Mouse (Mus musculus) hindbrain, embryonic 13.5 days (tissue): ENCODE results near the gene Pak6. TPM values are rescaled to one million over a fixed set of nuclear protein-coding genes. Genes with fewer than 3 reads are reported as not detected.

ENCODE experiments used
- ATAC-seq: fragments of 200-750 bp; cut with Nextera tagmentation; 2 replicates; pipeline ENCODE4 v1.8.0; 2017; ENCODE audit warnings: moderate TSS enrichment; ENCODE audit not compliant: low FRiP score
- H3K27ac ChIP-seq: fragments of 300-500 bp; sonication (generic); 2 replicates; pipeline ENCODE4 v1.5.1; 2015; ENCODE audit warnings: inconsistent platforms, mild to moderate bottlenecking, moderate library complexity
- H3K27me3 ChIP-seq: fragments of 300-500 bp; sonication (generic); 2 replicates; pipeline ENCODE4 v1.6.1; 2015; ENCODE audit warnings: mild to moderate bottlenecking, inconsistent platforms
- H3K36me3 ChIP-seq: fragments of 300-500 bp; sonication (generic); 2 replicates; pipeline ENCODE4 v1.6.1; 2015; ENCODE audit warnings: mild to moderate bottlenecking, inconsistent platforms
- H3K4me1 ChIP-seq: fragments of 300-500 bp; sonication (generic); replicated peaks from 2 replicates; pipeline ENCODE4 v1.6.1; 2015; ENCODE audit warnings: inconsistent platforms
- H3K4me2 ChIP-seq: fragments of 300-500 bp; sonication (generic); 2 replicates; pipeline ENCODE4 v1.6.1; 2015; ENCODE audit warnings: inconsistent platforms, mild to moderate bottlenecking, moderate library complexity
- H3K4me3 ChIP-seq: fragments of 300-500 bp; sonication (generic); 2 replicates; pipeline ENCODE4 v1.5.1; 2015; ENCODE audit warnings: mild to moderate bottlenecking, inconsistent platforms
- H3K9ac ChIP-seq: fragments of 300-500 bp; sonication (generic); 2 replicates; pipeline ENCODE4 v1.6.1; 2015; ENCODE audit warnings: mild to moderate bottlenecking, inconsistent platforms
- H3K9me3 ChIP-seq: fragments of 300-500 bp; sonication (generic); 2 replicates; pipeline ENCODE4 v1.6.1; 2016; ENCODE audit warnings: inconsistent platforms
- WGBS: fragments of 180-500 bp; shearing (Covaris S2); methylation state at CpG from one replicate; pipeline ENCODE4 v1.1.7; 2015; 5-methylcytosine and 5-hydroxymethylcytosine counted together
- polyA plus RNA-seq: library from polyadenylated mRNA; unstranded; fragments of >200 nt; fragmentation: Nextera tagmentation; extraction: Ambion mirVana; gene quantifications from 2 replicates; pipeline ENCODE4 v1.2.1, GENCODE M21; 2015

Gene Pak6
- polyA plus RNA-seq, 1 experiment from 2014 or later = 22.0 TPM

- Histone ChIP-seq H3K27ac (no peak overlapping the region), H3K27me3 (peaks cover 96% of the 10 kb centered on the region), H3K4me2 (peak overlapping the region; percentile 65), H3K4me3 (peak overlapping the region; percentile 40), H3K4me1 (peaks cover 48% of the 10 kb centered on the region), H3K9ac (peak overlapping the region; percentile 60), H3K9me3 (no peaks in the 10 kb centered on the region), H3K36me3 (no peaks in the 10 kb centered on the region)
- peak; percentile 27; the same call in 1 of the 2 replicates for ATAC-seq
- WGBS = under 1% methylated on average over 75 of the region's 93 CpGs
Measured at GRCm38 (mm10) chr2:118702883-118703761, 40.0 kb downstream of the Pak6 start.

DNA sequence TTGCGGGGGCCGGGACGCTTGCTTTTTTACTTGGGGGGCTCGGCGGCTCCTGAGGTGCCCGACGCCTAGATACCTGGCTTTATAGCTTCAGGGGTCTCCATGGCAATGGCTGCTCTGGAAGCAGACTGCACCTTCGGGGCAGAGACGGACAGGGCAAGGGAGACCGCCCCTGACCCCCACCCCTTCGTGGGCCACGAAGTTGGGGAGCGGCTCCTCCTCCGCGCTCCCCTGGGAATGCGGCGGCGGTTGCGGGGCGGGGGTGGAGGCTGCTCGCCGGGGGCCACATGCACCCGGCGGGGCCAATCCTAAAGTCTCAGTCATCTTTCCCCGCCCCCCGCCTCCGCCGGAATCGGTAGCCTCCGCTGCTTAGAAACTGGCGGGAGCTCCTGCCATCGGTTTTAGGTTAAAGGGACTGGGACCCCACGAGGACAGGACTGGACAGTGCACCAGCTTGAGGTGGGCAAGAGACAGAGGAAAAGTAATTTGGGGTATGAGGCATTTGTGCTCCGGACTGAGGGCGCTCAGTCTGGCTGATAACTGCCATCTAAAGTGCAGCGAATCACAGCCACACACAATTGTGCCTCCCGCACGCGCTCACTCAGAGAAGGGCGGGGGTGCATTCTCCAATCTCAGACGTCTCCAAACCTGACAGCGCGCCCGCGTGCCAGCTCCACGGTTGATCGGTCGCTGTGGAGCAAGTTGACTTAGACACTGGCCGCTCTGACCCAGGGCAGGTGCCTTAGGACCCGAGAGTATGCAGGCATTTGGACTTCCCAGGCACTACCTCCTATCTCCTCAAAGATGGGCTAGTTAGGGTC lies 41.0 kb downstream of the Pak6 start, which contains the start of gene Ankrd63:
TSS of gene Ankrd63 (minus strand) at position 51 of the 818 bp plus-strand sequence.
- Histone ChIP-seq H3K9me3 (no peaks in the 10 kb centered on the region), H3K27me3 (peaks cover 100% of the 10 kb centered on the region), H3K4me2 (peak within 1 kb of the TSS; percentile 65), H3K27ac (no peak within 1 kb of the TSS), H3K4me3 (peak within 1 kb of the TSS; percentile 40), H3K4me1 (peaks cover 48% of the 10 kb centered on the region), H3K9ac (peak within 1 kb of the TSS; percentile 60), H3K36me3 (no peaks in the 10 kb centered on the region)
- under 1% methylated on average over 50 of the region's 50 CpGs for WGBS
- no peak for ATAC-seq

- ATAC-seq = no peak
Measured at GRCm38 (mm10) chr2:118706436-118706835, 43.3 kb downstream of the Pak6 start.

GRCm38 (mm10) chr2:118708472-118708871 lies 45.4 kb downstream of the Pak6 start:
- H3K27ac ChIP-seq = no peak overlapping the region
- H3K9me3 ChIP-seq = no peaks in the 10 kb centered on the region
- no peak for ATAC-seq
- H3K4me1 ChIP-seq = peaks cover 35% of the 10 kb centered on the region
- H3K4me3 ChIP-seq = no peak overlapping the region
- no peaks in the 10 kb centered on the region for H3K36me3 ChIP-seq
- WGBS = 92% methylated on average over 4 of the region's 4 CpGs
- H3K27me3 ChIP-seq = peaks cover 100% of the 10 kb centered on the region
- H3K4me2 ChIP-seq = no peak overlapping the region
- no peak overlapping the region for H3K9ac ChIP-seq

More at GRCm38 (mm10) chr2:118706436-118706835, 43.3 kb downstream of the Pak6 start:
- H3K9me3 ChIP-seq = no peaks in the 10 kb centered on the region
- no peak overlapping the region for H3K27ac ChIP-seq
- no peak overlapping the region for H3K4me3 ChIP-seq
- H3K9ac ChIP-seq = no peak overlapping the region
- peaks cover 100% of the 10 kb centered on the region for H3K27me3 ChIP-seq
- 11% methylated on average over 6 of the region's 6 CpGs for whole genome bisulfite sequencing
- H3K4me2 ChIP-seq = no peak overlapping the region
- H3K36me3 ChIP-seq = no peaks in the 10 kb centered on the region
- H3K4me1 ChIP-seq = peaks cover 46% of the 10 kb centered on the region

- no peaks in the 10 kb centered on the region for H3K36me3 ChIP-seq
Measured at GRCm38 (mm10) chr2:118709655-118710221, 46.6 kb downstream of the Pak6 start.

GRCm38 (mm10) chr2:118711038-118711494 lies 48.0 kb downstream of the Pak6 start:
- 1% methylated on average over 36 of the region's 36 CpGs for WGBS
- H3K4me1 ChIP-seq = peaks cover 37% of the 10 kb centered on the region
- H3K27me3 ChIP-seq = peaks cover 85% of the 10 kb centered on the region
- peak overlapping the region; percentile 46 for H3K4me3 ChIP-seq
- ATAC-seq = peak; percentile 75
- H3K9ac ChIP-seq = peak overlapping the region; percentile 75
- H3K27ac ChIP-seq = no peak overlapping the region
- no peaks in the 10 kb centered on the region for H3K36me3 ChIP-seq
- H3K4me2 ChIP-seq = peak overlapping the region; percentile 92
- H3K9me3 ChIP-seq = no peaks in the 10 kb centered on the region

More at GRCm38 (mm10) chr2:118709655-118710221, 46.6 kb downstream of the Pak6 start:
- 36% methylated on average over 4 of the region's 4 CpGs for WGBS
- H3K9me3 ChIP-seq = no peaks in the 10 kb centered on the region
- H3K9ac ChIP-seq = no peak overlapping the region
- H3K4me1 ChIP-seq = peaks cover 32% of the 10 kb centered on the region
- peaks cover 90% of the 10 kb centered on the region for H3K27me3 ChIP-seq
- no peak for ATAC-seq
- no peak overlapping the region for H3K4me2 ChIP-seq
- H3K27ac ChIP-seq = no peak overlapping the region
- no peak overlapping the region for H3K4me3 ChIP-seq

- no peaks in the 10 kb centered on the region for H3K9me3 ChIP-seq
- H3K9ac ChIP-seq = no peak overlapping the region
- 91% methylated on average over 6 of the region's 6 CpGs for WGBS
- H3K27me3 ChIP-seq = peaks cover 76% of the 10 kb centered on the region
- H3K4me2 ChIP-seq = no peak overlapping the region
- H3K27ac ChIP-seq = no peak overlapping the region
- H3K36me3 ChIP-seq = no peaks in the 10 kb centered on the region
- no peak overlapping the region for H3K4me3 ChIP-seq
- H3K4me1 ChIP-seq = peaks cover 30% of the 10 kb centered on the region
- no peak for ATAC-seq
Measured at GRCm38 (mm10) chr2:118713631-118714030, 50.5 kb downstream of the Pak6 start.

- WGBS = 18% methylated on average over 4 of the region's 4 CpGs
- Histone ChIP-seq H3K9ac (no peak overlapping the region), H3K4me1 (peaks cover 30% of the 10 kb centered on the region), H3K9me3 (no peaks in the 10 kb centered on the region), H3K4me3 (no peak overlapping the region), H3K27ac (no peak overlapping the region), H3K27me3 (peaks cover 75% of the 10 kb centered on the region), H3K36me3 (no peaks in the 10 kb centered on the region), H3K4me2 (no peak overlapping the region)
- ATAC-seq = no peak
Measured at GRCm38 (mm10) chr2:118714230-118714629, 51.1 kb downstream of the Pak6 start.

GRCm38 (mm10) chr2:118716677-118717076 lies 53.6 kb downstream of the Pak6 start:
- Histone ChIP-seq H3K9me3 (no peaks in the 10 kb centered on the region), H3K27me3 (peaks cover 56% of the 10 kb centered on the region), H3K4me3 (no peak overlapping the region), H3K9ac (no peak overlapping the region), H3K4me1 (peaks cover 17% of the 10 kb centered on the region), H3K36me3 (no peaks in the 10 kb centered on the region), H3K27ac (no peak overlapping the region), H3K4me2 (no peak overlapping the region)
- no peak for ATAC-seq
- 88% methylated on average over 5 of the region's 5 CpGs for WGBS

DNA sequence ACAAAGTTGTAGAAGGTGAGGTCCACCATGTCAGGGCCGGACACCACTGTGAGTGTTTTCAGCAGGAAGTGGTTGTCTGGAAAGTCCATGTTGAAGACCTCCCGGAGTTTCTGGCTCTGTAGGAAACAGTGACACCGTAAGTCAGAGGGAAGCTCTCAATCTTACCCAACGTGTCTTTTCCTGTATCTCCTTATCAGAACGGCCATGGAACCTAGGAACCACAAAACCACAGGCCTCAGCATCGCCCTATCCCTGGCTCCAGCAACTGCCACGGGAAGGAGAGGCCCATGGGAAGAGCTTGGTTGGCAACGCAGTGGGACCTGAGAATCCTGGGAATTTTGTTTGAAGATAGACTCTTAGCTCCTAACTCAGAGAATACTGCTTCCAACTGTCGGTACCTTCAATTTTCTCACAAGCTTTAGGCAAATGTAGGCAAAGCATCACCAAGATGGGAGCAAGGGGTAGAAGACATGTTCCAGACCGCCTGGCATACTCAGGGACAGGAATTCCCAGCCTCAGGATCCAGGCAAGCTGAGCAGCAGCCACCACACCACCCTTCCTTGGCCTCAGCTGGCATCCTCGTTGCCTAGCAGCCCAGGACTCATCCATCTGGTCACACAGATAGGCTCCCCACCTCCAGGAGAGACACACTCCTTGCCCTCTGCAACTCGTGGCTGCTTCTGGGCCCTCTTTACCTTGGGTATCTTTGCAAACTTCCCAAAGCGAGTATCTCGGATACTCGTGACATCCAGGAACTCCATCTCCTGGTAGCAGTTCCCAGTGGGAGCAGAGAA lies 60.8 kb downstream of the Pak6 start:
- Histone ChIP-seq H3K27ac (no peak overlapping the region), H3K36me3 (no peaks in the 10 kb centered on the region), H3K4me1 (peaks cover 9% of the 10 kb centered on the region), H3K4me3 (no peak overlapping the region), H3K4me2 (no peak overlapping the region), H3K9me3 (no peaks in the 10 kb centered on the region), H3K27me3 (peaks cover 39% of the 10 kb centered on the region), H3K9ac (no peak overlapping the region)
- no peak for ATAC-seq
- WGBS = 85% methylated on average over 15 of the region's 15 CpGs

- peaks cover 43% of the 10 kb centered on the region for H3K27me3 ChIP-seq
- H3K27ac ChIP-seq = no peak overlapping the region
- no peak for ATAC-seq
- no peak overlapping the region for H3K4me3 ChIP-seq
- peaks cover 12% of the 10 kb centered on the region for H3K4me1 ChIP-seq
- H3K4me2 ChIP-seq = no peak overlapping the region
- no peaks in the 10 kb centered on the region for H3K9me3 ChIP-seq
- H3K36me3 ChIP-seq = no peaks in the 10 kb centered on the region
- WGBS = 79% methylated on average over 4 of the region's 4 CpGs
- H3K9ac ChIP-seq = no peak overlapping the region
Measured at GRCm38 (mm10) chr2:118725511-118725910, 62.4 kb downstream of the Pak6 start.
